Mouse (Mus musculus): Measurements from ENCODE around the gene Fli1. TPM values are rescaled to one million over a fixed set of nuclear protein-coding genes. Genes with fewer than 3 reads are reported as not detected.

Gene Fli1
- polyA plus RNA-seq, 1 experiment from 2014 or later, result 7.9 TPM

DNA sequence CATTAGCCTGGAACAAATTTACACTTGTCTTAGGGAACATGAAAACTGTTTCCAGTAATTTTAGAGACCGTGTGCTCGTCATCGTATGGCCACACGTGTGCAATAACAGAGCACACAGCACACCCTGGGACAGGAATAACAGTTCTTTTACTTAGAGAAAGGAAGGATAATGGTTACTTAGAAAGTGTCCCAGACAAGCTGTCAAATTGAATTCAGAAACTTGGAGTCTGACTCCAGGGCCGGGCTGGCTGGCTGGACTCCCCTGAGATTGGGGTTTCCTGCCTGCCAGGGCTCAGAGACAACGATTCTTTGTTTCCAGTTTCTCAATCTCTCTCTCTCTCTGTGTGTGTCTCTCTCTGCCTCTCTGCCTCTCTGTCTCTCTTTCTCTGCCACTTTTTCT is 98.8 kb downstream of the Fli1 start:
- Histone ChIP-seq H3K9ac (replicated peaks) (no peak overlapping the region), H3K4me1 (0 out of 2 replicates have a peak, but pooled peaks cover 3% of the 10 kb centered on the region), H3K4me3 (replicated peaks) (no peak overlapping the region), H3K36me3 (no peaks in the 10 kb centered on the region), H3K4me2 (no peak overlapping the region), H3K27ac (replicated peaks) (no peak overlapping the region; the same call in 1 of the 2 replicates), H3K27me3 (replicated peaks) (no peaks in the 10 kb centered on the region), H3K9me3 (replicated peaks) (no peaks in the 10 kb centered on the region)
- no peak for ATAC-seq (ENCODE audit: low FRiP score)
- WGBS, result 47% methylated on average over 6 of the region's 6 CpGs

DNA sequence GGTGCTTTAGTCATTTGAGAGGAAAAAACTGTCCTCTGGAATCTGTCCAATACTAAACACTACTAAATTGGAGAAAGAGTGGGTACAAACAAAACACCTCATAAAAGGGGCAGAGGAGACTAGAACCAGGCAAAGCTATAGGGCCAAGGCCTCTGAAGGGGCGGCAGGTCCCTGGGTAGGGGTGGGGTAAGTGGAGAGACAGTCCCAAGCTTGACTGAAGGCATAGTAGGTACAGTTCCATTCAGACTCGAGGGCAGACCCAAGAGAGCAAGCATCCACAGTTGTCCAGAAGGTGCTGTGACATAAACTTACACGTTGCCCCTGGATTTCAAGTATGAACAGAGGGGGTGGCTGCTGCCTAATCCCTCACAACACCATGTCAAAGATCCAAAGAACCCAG is 99.5 kb downstream of the Fli1 start:
- Histone ChIP-seq H3K4me3 (replicated peaks) (no peak overlapping the region), H3K4me2 (no peak overlapping the region), H3K27me3 (replicated peaks) (no peaks in the 10 kb centered on the region), H3K4me1 (0 out of 2 replicates have a peak, but pooled peaks cover 3% of the 10 kb centered on the region), H3K27ac (replicated peaks) (no peak overlapping the region), H3K36me3 (no peaks in the 10 kb centered on the region), H3K9me3 (replicated peaks) (no peaks in the 10 kb centered on the region), H3K9ac (replicated peaks) (no peak overlapping the region)
- ATAC-seq (ENCODE audit: low FRiP score), result no peak
- 76% methylated on average over 3 of the region's 3 CpGs for WGBS

DNA sequence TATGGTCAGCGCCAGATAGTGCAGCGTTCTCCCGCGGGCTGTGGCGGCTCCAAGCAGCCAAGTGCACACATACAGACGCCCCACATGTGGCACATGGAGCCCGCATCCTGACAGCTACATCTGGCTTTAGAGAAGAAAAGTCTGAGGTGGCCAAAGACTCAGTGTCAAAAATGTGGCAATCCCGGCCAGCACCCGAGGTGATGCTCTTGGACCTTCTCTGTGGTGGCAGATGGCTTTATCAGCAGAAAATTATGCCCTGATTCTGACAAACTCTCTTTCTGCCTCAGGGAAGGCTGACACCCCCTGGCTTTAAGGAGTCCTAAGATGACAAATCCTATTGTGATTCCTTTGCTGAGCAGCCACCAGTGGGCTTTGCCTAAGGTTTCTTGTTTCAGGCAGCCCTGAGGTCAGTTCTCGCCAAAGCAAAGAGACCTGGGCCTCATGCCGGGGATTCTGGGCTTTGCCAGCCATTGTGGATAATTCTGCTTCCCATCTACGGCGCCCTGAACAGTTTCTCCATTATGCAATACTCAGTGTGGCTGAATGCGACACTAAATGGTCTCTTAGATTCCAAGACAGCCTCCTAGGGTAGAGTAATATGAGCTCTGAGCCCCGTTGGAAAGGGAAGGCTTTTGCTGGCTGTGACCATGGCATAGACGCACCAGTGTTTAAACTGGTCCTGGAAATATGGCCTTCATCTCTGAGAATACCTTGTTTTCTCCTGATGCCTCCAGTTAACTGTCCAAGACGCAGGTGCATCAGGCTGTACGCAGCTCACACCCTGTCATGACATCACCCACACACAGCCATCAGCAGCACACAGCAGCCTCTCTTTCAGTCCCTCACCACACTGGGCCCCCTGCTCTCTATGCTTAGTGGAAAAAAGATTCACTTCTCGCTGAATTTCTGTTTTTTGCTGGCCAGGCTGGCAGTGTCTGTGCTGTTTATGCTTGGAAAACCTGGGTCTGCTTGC is 108.1 kb downstream of the Fli1 start:
- H3K4me2 ChIP-seq, result no peak overlapping the region
- ATAC-seq (ENCODE audit: low FRiP score), result no peak
- H3K9me3 ChIP-seq (replicated peaks), result no peaks in the 10 kb centered on the region
- H3K4me3 ChIP-seq (replicated peaks), result no peak overlapping the region
- no peaks in the 10 kb centered on the region for H3K4me1 ChIP-seq
- 76% methylated on average over 19 of the region's 19 CpGs for WGBS
- H3K36me3 ChIP-seq, result no peaks in the 10 kb centered on the region
- no peaks in the 10 kb centered on the region for H3K27me3 ChIP-seq (replicated peaks)
- no peak overlapping the region for H3K27ac ChIP-seq (replicated peaks)
- H3K9ac ChIP-seq (replicated peaks), result no peak overlapping the region

DNA sequence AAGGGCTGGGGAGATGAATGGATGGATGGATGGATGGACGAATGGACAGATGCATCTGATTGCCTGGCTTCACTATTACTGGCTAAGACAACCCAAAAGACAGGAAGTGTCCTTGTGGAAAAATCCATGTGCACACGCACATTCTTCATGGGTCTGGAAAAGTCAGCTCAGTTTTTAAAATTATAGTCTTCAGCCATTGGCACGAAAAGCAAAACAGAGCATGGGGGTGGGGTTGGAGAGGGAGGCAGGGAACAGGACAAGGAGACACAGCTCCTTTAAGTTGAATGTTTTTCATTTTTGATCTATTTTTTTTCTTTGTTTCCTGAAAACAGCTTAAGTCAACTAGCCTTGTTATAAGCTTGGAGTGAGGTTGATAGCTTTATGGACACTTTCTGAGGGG is 111.6 kb downstream of the Fli1 start:
- Histone ChIP-seq H3K9ac (replicated peaks) (no peak overlapping the region), H3K4me1 (no peaks in the 10 kb centered on the region), H3K27me3 (replicated peaks) (no peaks in the 10 kb centered on the region), H3K9me3 (replicated peaks) (no peaks in the 10 kb centered on the region), H3K27ac (replicated peaks) (no peak overlapping the region), H3K4me2 (no peak overlapping the region), H3K36me3 (no peaks in the 10 kb centered on the region), H3K4me3 (replicated peaks) (no peak overlapping the region)
- no peak for ATAC-seq (ENCODE audit: low FRiP score)
- WGBS, result 83% methylated on average over 3 of the region's 3 CpGs

DNA sequence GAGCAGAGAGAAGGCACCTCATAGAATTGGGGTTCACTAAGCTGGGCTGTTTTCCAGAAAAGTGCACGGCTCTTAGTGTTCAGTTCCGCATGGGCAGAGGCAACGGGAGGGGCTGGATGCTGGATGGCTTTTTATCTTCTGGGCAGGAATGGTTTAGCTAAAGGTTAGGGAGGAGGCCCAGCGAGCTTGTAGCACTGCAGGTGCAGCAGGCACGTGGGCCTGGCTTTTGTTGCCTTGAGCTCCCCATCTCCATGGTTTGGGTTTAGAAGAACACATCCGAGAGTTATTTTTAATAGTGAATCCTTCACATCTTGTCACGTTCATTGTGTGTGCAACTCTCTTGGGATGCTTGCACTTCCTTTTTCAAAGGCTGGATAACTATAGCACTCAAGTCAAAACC is 117.3 kb downstream of the Fli1 start:
- Histone ChIP-seq H3K4me2 (no peak overlapping the region), H3K4me1 (no peaks in the 10 kb centered on the region), H3K4me3 (replicated peaks) (no peak overlapping the region), H3K27me3 (replicated peaks) (no peaks in the 10 kb centered on the region), H3K9me3 (replicated peaks) (no peaks in the 10 kb centered on the region), H3K36me3 (no peaks in the 10 kb centered on the region), H3K27ac (replicated peaks) (no peak overlapping the region), H3K9ac (replicated peaks) (no peak overlapping the region)
- no peak for ATAC-seq (ENCODE audit: low FRiP score)
- WGBS, result 81% methylated on average over 7 of the region's 7 CpGs

DNA sequence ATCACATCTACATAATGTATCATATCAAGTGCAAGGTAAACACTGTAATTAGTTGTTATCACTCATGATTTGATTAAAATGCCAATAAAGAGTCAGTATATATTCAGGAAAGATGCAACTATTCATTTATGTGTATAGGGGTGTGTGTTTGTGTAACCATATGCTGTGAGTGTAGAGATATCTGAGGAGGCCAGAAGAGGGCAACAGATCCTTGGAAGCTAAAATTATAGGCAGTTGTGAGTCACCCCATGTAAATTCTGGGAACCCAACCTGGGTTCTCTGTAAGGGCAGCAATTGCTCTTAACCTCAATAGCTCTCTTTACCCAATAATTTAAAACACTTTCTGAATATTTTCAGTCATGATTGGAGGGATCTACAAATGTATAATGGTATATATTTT is 122.0 kb downstream of the Fli1 start:
- no peak overlapping the region for H3K4me3 ChIP-seq (replicated peaks)
- H3K4me1 ChIP-seq, result no peaks in the 10 kb centered on the region
- H3K9me3 ChIP-seq (replicated peaks), result no peaks in the 10 kb centered on the region
- no peak overlapping the region for H3K4me2 ChIP-seq
- no peaks in the 10 kb centered on the region for H3K27me3 ChIP-seq (replicated peaks)
- H3K36me3 ChIP-seq, result no peaks in the 10 kb centered on the region
- no peak for ATAC-seq (ENCODE audit: low FRiP score)
- no peak overlapping the region for H3K9ac ChIP-seq (replicated peaks)
- no peak overlapping the region for H3K27ac ChIP-seq (replicated peaks)

DNA sequence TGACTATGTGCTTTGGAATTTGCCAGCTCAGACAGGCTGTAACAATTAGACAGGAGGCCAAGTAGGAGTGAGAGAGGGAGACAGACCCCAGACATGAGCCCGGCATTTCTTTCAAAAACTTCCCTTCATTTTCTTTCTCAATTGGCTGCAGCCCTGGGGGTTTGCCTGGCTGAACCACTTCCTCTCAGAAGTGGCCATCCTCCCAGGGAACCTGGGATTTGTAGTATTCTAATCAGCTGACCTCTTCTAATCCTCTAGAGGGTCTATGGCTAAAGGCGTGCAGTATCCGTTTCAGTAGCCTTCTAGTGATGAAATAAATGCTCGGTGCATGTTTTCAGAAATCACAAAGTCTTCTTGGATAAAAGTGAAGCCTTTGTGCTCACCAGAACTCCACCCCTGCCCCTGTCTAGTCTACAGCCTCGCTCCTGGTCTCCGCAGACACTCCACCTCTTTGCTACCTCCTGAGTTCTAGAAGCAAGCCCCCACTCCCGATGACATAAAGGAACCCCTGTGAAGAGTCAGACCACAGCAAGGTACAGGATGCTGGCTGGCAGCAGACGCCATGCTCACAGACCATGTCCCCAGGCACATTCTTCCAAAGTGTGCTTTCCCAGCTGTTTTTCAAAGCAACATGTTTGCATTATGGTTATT is 125.1 kb downstream of the Fli1 start:
- Histone ChIP-seq H3K9me3 (replicated peaks) (no peaks in the 10 kb centered on the region), H3K27ac (replicated peaks) (no peak overlapping the region), H3K4me2 (no peak overlapping the region), H3K4me1 (no peaks in the 10 kb centered on the region), H3K36me3 (no peaks in the 10 kb centered on the region), H3K9ac (replicated peaks) (no peak overlapping the region), H3K4me3 (replicated peaks) (no peak overlapping the region), H3K27me3 (replicated peaks) (no peaks in the 10 kb centered on the region)
- ATAC-seq (ENCODE audit: low FRiP score), result no peak
- WGBS, result 59% methylated on average over 8 of the region's 8 CpGs

DNA sequence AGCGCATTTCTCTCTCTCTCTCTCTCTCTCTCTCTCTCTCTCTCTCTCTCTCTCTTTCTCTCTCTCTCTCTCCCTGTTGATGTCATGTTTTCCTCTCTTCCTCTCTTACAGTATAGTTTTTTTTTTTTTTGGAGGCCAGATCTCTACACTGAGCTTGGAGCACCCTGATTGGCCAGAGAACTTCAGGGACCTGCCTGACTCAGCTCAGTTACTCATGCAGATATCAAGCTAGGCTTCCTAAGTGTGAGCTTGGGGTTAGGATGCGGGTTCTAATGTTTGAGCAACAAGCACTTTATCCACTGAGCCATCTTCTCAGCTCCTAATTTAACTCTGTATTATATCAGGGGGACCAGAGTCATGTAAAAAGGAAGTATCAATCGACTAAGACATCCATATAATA is 126.7 kb downstream of the Fli1 start:
- H3K4me3 ChIP-seq (replicated peaks), result no peak overlapping the region
- WGBS, result 96% methylated on average over 3 of the region's 3 CpGs
- H3K27ac ChIP-seq (replicated peaks), result no peak overlapping the region
- H3K27me3 ChIP-seq (replicated peaks), result no peaks in the 10 kb centered on the region
- no peak overlapping the region for H3K9ac ChIP-seq (replicated peaks)
- H3K36me3 ChIP-seq, result no peaks in the 10 kb centered on the region
- no peaks in the 10 kb centered on the region for H3K9me3 ChIP-seq (replicated peaks)
- H3K4me1 ChIP-seq, result no peaks in the 10 kb centered on the region
- no peak for ATAC-seq (ENCODE audit: low FRiP score)
- no peak overlapping the region for H3K4me2 ChIP-seq

DNA sequence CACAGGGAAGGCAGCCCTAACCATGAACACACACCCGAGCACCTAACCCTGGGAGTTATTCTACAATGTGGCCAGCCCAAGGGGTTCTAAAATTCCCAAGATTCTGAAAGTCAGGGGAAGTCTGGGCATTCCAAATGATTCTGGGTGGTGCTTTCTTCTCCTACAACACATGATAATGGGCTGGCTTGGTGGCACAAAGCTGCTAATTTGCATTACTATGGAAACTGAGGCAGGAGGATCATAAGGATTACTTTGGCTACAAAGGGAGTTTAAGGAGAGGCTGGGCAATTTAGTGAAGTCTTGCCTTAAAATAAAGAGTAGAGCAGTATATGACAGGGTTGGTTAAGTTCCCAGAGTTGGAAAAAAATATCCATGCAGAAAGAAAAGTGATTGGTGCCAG is 127.7 kb downstream of the Fli1 start:
- H3K9ac ChIP-seq (replicated peaks), result no peak overlapping the region
- no peaks in the 10 kb centered on the region for H3K4me1 ChIP-seq
- no peak overlapping the region for H3K4me2 ChIP-seq
- no peaks in the 10 kb centered on the region for H3K36me3 ChIP-seq
- ATAC-seq (ENCODE audit: low FRiP score), result no peak
- no peaks in the 10 kb centered on the region for H3K27me3 ChIP-seq (replicated peaks)
- no peak overlapping the region for H3K4me3 ChIP-seq (replicated peaks)
- no peak overlapping the region for H3K27ac ChIP-seq (replicated peaks)
- WGBS, result 48% methylated on average over 1 of the region's 1 CpGs
- H3K9me3 ChIP-seq (replicated peaks), result no peaks in the 10 kb centered on the region

DNA sequence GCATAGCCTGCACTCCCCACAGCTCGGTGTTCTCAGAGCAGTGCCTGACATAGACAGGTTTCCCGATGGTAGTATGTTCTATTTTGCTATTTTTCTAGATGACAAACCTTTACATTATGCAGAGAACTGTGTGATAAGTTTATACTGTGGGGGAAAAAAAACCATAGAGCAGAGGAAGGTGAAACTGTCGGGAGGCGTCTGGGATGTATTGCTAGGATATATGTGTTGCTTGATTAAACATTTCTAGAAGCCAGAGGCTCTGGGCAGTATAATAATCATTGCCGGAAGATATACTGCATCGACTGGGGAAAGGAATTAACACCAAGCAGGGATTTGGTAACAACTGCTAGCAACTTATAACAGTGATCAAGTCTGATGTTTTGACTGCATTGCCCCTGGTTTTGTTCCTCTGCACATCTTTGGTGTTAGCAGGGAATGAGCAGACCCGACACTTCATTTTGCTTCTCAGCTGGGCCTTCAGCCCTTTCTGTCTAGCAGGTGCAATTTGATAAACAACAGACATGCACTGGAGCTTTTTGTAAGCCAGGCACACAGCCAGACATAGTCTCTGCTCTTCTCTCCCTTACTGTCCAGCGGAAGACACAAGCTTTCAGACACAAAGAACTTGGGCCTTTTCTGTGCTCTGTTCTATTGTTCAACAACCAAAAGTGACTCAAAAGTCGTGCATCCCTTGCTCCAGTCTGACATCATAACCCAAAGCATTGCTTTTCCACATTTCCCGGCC is 129.7 kb downstream of the Fli1 start:
- ATAC-seq (ENCODE audit: low FRiP score), result no peak
- H3K4me3 ChIP-seq (replicated peaks), result no peak overlapping the region
- no peak overlapping the region for H3K4me2 ChIP-seq
- no peaks in the 10 kb centered on the region for H3K36me3 ChIP-seq
- WGBS, result 65% methylated on average over 10 of the region's 10 CpGs
- peaks cover 13% of the 10 kb centered on the region for H3K4me1 ChIP-seq
- no peak overlapping the region for H3K27ac ChIP-seq (replicated peaks)
- no peaks in the 10 kb centered on the region for H3K9me3 ChIP-seq (replicated peaks)
- no peak overlapping the region for H3K9ac ChIP-seq (replicated peaks)
- peaks cover 6% of the 10 kb centered on the region; the same call in 1 of the 2 replicates for H3K27me3 ChIP-seq (replicated peaks)

DNA sequence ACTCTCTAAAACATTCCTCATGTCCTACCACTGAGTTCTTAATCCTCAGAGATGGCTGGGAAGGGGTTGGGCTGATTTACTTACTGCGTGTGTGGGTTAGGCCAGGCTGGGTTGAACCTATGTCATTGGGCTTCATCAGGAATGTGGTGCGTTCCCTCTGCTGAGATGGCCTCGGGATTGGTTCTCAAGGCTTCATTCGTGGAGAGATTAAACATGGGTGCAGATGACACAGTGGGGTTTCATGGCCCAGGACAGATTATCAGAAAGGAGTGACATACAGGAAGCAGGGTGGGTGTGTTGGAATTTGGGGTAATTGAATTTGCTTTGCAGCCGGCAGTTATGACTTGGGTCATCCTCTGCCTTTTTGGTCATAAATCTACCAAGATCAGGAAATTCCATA is 131.2 kb downstream of the Fli1 start:
- ATAC-seq (ENCODE audit: low FRiP score), result no peak
- Histone ChIP-seq H3K4me2 (no peak overlapping the region), H3K9ac (replicated peaks) (no peak overlapping the region), H3K27ac (replicated peaks) (no peak overlapping the region), H3K4me1 (peaks cover 13% of the 10 kb centered on the region), H3K27me3 (replicated peaks) (peaks cover 15% of the 10 kb centered on the region; the same call in 1 of the 2 replicates), H3K9me3 (replicated peaks) (no peaks in the 10 kb centered on the region), H3K36me3 (no peaks in the 10 kb centered on the region), H3K4me3 (replicated peaks) (no peak overlapping the region)
- WGBS, result 92% methylated on average over 5 of the region's 5 CpGs

Measured in neural tube, embryonic 15.5 days (tissue).